Mouse (Mus musculus) megakaryocyte, adult 5-6 weeks (primary cell): ENCODE data around the gene Ptprcap. TPM values are rescaled to one million over a fixed set of nuclear protein-coding genes. Genes with fewer than 3 reads are reported as not detected.

Experiments
- ATAC-seq: 2 replicates; pipeline ENCODE4 v1.8.0; 2016; ENCODE audit warnings: mild to moderate bottlenecking, inconsistent platforms; ENCODE audit not compliant: poor library complexity, severe bottlenecking
- total RNA-seq, 2 experiments: library from RNA; stranded (forward) in 1 of 2; stranded (reverse) in 1 of 2; fragments of 153-499, 151-499 nt in 1 of 2; fragments of 221-1000, 200-1000 nt in 1 of 2; gene quantifications; 2 replicates each; pipeline versions ENCODE4 v1.2.3 to v1.2.4; 2015 to 2017

Gene Ptprcap
- total RNA-seq, 2 experiments from 2014 or later, result 30.5 to 44.8 TPM

DNA sequence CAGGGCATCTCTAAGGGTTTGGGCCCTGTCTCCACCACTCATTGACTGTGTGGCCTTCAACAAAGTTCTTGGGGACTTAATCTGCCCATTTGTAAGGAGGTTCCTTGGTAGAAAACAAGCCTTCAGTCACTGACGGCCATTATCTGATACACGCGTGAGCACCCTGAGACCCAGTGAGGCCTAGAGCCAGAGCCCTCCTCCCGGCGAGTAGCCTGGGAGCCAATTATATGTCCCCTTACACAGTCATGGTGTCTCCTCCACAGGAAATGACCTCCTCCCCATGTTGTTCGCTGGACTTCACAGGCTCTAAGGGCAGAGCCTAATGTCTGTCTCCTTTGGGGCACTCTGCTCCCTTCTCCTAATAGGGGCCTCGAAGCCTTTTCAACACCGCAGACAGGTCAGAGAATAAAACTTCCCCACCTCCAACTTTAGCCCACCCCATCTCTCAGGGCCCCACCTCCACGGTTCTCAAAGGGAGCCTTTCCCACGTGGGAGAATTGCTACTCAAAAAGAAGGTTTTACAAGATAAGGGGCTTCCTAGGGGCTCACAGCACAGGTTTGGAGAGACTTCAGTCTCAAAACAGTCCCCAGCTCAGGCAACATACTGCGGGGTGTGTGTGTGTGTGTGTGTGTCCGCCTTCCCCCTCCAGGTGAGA is 6.9 kb upstream of the Ptprcap start:
- no peak for ATAC-seq

DNA sequence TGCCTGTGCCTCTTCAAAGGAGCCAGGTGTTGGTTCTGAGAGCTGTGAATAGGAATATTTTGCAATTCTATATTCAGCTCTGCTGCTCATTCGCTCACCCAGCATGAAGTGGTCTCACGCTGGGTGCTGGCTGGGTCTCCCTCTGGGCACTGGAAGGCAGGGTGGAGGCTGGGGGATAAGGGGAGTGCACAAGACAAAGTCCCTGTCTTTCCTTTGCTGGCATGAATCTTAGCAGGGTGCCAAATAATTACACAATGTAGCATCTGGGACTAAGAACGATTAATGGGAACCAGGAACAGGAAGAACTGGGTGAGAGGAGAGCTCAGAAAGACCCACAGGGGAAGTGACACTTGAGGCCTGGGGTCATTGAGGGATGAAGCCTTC is 6.4 kb upstream of the Ptprcap start:
- ATAC-seq, result peak; percentile 20; the same call in 1 of the 2 replicates

DNA sequence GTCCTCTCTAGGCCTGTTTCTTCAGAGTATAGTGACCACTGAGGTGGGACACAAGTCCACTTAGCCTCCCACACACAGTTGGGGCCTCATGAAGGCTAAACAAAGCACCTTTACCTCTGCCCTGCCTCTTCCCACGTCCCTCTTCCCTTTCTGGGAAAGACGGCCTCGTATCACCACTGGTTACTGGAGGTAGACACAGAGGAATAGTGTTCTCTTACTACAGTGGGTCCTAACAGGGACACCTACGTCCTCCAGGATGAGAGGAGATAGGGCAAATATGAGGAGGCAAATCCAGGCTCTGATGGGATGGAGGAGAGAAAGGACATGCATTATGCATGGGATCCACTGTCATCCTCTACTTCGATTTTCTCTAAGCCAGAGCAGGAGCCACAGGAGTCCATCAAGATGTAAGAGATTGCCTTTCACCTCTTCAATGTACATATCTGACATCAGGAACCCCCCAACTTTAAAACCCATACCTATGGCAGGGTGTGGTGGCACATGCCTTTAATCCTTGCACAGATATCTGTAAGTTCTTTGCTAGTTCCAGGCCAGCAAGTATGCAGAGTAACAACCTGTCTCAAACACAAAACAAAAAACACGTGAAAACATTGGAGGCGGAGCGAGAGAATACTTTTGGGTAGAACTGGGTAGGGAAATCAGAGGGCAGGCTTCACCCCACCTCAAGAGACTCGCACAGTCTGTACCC is 5.5 kb upstream of the Ptprcap start:
- no peak for ATAC-seq

DNA sequence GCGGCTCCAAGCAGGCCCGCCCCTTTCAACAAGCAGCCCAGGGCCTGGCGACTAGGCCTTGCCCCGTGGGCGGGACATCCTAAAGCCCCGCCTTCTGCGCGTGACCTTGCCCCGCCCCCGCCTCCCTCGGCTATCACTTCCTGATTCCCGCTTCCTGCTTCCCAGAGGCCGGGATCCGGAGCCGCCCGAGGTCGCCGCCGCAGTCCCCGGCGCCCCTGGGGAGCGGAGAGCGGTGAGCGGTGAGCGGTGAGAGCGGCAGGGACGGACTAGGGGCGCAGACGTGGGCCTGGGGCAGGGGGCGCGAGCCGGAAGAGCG is 5.0 kb upstream of the Ptprcap start, which contains the start of gene Coro1b:
Gene Coro1b (plus strand): TSS at position 129 of the 316 bp plus-strand sequence.
- peak; percentile 92 for ATAC-seq

DNA sequence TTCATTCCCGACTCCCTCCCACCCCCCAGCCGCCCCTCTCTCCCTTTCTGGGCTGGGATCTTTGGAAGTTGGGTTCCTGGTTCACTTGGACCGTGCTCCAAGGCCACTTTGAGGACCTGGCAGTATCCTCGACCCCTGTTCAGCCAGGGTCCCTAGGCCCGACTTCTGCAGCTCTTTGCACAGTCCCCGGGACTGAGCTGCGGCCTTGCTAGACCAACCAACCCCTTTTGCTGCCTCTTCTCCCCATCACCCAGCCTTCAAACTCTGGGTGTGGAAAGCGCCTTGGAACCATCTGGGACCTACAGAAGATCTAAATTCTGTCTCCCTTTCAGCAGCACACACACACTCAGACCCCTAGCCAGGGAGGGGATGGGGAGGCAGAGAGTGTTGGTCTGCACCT is 4.6 kb upstream of the Ptprcap start:
- ATAC-seq, result no peak

DNA sequence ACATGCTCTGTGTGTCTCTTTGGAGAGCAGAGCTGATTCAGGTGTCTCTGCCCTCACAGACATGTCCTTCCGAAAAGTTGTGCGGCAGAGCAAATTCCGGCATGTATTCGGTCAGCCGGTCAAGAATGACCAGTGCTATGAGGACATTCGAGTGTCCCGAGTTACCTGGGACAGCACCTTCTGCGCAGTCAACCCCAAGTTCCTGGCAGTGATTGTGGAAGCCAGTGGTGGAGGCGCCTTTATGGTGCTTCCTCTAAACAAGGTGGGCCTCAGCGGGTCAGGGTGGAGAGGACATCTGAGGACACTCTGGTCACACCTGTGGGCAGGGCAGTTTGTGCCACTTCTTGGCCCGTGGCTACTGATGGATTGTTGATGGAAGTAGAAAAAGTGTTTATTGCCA is 4.1 kb upstream of the Ptprcap start:
- ATAC-seq, result no peak

DNA sequence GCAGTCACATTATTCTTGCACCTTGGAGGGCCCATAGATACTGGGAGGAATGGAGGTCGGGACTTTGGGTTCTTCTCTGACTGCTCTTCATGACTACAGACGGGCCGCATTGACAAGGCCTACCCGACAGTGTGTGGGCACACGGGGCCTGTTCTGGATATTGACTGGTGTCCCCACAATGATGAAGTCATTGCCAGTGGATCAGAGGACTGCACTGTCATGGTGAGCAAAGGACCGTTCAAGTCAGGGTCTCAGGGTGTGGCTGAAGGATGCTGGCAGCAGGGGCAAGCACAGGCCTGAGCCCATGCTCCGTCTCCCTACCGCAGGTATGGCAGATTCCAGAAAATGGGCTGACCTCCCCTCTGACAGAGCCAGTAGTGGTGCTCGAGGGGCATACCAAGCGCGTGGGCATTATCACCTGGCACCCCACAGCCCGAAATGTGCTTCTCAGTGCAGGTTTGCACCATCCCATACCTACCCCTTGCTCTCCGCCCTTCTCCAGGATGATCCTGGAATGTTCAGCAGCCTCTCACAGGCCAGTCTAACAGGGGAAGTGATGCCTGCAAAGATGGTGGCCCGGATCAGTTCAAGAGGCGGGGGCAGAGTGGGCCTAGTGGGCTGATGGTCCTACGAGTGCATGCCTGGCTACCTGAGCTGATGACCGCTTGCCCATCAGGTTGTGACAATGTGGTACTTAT is 3.5 kb upstream of the Ptprcap start:
- no peak for ATAC-seq

DNA sequence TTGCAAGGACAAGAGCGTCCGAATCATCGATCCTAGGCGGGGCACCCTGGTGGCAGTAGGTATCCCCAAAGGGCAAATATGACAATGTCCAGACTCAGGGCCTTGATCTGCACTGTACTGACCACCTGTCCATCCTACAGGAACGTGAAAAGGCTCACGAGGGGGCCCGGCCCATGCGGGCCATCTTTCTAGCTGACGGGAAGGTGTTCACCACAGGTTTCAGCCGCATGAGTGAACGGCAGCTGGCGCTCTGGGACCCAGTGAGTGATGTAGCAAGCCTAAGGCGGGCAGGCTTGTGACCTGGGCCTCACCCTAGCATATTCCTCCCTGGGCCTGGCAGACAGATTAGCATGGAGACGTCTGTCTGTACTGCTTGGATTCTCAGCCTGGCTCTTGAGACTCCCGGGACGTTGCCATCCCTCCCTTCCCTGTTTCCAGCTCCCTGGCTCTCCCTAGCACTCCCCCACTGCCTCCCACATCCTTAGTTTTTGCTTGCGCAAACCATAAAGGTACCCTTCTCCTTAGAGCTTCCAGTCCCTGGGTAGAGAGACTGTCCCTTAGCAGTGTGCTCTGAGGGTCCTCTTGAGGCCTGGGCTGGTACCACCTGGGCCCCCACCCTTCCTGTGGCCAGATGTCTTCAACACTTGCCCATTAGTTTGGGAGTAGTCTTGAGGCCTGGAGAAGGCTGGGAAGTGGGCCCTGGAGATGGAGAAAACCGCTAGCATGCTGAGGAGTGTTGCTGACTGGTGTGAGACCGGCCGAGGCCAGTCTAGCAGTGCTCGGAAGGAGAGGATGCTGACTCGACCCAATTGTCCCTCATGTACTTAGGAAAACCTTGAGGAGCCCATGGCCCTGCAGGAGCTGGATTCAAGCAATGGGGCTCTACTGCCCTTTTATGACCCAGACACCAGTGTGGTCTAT is 2.6 kb upstream of the Ptprcap start:
- ATAC-seq, result no peak

DNA sequence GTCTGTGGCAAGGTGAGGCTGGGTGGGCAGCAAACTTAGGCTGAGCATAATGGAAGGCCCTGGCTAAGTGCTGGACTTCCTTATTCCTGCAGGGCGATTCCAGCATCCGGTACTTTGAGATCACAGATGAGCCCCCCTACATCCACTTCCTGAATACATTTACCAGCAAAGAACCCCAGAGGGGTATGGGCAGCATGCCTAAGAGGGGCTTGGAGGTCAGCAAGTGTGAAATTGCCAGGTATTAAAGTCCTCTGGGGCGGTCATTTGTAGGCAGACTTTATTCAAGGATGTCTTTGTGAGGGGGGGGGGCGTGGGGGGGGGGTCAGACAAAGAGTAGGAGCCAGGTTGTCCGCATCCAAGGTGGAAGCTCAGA is 1.9 kb upstream of the Ptprcap start:
- no peak for ATAC-seq

DNA sequence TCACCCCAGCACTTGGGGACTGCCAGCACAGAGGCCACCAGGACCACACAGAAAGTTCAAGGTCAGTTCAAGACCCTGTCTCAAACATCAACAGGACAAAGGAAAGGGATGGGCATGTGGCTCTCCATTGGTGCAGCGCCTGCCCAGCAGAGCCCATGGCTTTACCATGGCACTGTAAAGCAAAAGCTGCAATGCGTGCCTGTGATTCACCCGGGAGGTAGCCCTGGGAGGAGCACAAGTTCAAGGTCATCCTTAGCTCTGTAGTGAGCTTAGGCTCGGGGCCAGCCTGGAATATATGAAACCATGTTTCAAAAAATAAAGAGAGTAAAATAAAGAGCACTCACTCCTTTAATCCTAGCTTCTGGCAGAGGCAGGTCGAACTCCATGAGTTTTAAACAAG is 1.5 kb upstream of the Ptprcap start:
- no peak for ATAC-seq

DNA sequence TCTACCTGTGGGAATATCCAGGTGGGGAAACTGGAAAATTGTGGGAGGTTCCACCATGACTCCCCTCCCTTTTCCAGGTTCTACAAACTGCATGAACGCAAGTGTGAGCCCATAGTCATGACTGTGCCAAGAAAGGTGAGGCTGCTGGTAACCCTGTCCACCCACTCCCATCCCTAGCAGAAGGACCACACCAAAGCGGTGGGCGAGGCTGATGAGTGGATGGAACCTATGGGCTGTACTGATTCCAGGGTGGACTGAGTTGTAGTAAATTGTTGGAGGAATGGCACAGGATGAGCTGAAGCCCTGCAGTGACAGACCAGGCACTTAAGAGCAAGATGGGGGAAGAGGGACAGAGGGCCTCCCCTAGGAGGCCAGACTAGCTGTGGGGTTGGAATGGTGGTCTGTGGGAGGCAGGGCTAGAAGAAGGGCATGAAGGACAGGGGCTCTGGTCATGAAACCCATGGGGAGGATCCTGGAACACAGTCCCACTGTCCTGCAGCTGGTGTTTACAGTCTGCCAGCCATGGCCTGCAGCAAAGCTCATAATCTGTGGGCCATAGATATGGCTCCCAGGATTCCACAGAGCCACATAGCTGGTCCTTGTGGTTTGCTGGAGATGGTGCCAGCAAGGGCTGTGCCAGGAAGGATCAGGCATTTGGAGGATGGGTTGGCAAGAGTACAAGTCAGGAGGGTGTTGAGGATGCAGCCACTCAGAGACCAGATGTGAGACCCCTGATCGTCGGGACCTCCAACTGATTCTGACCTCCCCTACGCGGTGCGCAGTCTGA is 766 bp upstream of the Ptprcap start:
- ATAC-seq, result no peak

DNA sequence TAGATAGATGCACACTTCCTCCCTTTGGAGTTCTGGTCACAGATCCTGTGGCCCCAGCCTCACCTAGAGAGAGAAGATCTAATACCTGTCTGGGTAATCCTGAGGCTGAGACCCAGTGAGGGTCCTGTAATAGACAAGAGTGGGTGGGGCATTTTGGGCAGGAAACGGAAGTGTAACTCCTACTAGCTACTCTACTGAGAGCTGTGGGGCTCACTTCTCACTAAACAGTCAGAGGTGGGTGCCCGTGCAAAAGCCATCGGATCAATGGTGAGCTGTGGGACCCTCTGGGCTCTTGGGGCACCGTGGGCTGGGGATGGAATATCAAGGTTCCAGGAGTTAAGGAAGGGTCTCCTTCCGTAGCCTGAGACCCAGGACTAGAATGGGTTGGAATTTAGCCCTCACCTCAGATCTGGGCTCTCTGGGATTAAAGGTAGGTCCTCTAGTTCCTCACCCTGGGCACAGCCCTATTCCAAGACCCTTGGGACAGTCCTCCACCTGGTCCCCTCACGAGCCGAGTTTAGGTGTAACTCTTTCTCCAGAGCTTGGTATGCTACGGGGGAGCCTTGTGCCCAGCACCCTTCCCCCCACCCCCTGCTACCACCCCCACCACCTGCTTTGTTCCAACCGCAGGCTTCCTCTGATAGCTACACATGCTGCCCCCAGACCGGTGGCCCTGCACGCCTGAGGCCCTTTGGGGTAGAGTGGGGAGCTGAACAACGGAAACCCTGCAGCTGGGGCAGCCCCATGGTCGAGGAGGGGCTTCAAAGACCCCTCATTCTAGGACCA is 1.2 kb downstream of the Ptprcap start:
- ATAC-seq, result peak; percentile 65

DNA sequence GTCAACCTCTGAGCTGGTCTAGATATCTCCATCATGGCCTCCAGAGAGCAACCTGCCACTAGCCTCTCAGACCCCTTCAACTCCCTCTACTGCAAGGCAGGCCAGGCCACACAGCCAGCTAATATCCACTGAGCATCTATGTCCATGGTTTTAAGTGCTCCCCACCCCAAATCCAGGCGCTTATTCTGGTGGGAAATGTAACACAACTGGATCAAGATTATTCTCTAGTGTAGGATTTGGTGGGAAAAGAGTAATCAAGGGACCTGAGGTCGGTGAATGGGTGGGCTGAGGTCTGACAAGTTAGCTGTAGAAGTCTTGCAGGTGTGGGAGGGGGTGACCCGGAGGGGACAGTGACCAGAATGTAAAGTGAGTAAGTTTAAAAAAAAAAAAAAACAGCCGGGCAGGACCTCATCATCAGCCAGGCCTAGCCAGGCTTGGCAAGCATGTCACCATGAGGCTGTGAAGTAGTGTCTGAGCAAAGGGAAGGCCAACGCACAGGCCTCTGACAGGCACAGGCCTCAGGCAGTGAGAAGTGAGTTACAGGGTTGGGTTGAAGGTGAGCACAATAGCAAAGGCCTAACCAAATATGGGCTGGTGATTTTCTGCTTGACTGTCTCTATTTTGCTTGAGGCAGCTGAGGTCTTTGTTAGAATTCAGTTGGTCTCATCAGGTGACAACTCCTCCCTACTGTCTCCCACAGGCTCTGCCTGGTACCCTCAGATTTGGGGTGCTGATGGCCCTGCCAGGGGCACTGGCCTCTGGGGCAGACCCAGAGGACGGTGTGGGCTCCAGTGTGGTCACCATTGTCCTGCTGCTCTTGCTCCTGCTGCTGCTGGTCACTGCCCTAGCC is 2.0 kb downstream of the Ptprcap start:
- 0 out of 2 replicates have a peak, but pooled peaks have one; percentile 10 for ATAC-seq

DNA sequence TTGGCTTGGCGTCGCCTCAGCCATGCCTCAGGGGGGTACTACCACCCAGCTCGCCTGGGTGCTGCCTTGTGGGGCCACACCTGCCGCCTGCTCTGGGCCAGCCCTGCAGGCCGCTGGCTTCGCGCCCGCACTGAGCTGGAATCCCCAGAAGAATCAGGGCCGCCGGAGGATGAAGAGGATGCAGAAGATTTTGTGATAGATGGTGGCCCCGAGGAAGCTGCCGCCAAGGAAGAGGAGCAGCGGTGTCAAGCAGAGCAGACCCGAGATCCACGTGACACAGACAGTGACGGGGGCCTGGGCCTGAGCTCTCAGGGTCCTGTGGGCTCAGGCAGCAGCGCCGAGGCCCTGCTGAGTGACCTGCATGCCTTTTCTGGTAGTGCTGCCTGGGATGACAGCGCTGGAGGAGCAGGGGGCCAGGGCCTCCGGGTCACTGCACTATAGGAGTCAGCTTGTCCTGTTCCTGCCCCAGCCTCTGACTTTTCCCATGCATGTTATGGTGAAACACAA is 2.7 kb downstream of the Ptprcap start:
- ATAC-seq, result no peak

DNA sequence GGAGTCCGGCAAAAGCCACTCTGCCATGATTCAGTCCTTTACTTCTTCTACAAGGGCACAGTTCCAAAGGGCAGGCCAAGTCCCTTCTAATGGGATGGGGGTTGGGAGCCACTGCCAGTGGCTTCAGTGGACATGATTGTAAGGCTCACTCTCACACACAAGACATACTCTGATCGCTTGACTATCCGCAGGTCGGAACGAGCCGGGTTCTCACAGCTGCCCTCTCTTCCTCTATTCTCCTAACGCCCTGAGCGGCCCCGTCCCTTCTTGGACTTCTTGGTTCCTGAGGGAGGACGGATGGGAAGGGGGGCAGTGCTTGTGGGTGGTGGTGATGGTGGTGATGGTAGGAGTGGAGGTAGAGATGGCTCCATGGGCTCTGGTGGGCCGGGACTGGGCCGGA is 3.4 kb downstream of the Ptprcap start:
- ATAC-seq, result no peak

DNA sequence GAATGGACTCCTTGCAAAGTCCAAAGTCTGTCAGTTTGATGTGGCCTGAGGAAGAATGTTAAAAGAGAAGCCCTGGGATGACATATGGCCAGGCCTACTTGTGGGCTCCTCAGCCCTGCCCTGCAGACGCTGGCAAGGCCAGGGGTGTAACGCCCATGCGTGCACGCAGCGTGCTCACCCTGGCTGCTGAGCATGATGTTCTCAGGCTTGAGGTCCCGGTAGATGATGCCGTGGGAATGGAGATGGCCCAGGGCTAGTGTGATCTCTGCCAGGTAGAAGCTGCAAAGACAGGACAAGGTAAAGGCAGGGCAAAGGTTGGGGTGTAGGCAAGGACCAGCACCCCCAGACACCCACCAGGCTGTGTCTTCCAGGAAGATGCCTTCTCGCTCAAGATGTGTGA is 5.6 kb downstream of the Ptprcap start:
- ATAC-seq, result no peak

DNA sequence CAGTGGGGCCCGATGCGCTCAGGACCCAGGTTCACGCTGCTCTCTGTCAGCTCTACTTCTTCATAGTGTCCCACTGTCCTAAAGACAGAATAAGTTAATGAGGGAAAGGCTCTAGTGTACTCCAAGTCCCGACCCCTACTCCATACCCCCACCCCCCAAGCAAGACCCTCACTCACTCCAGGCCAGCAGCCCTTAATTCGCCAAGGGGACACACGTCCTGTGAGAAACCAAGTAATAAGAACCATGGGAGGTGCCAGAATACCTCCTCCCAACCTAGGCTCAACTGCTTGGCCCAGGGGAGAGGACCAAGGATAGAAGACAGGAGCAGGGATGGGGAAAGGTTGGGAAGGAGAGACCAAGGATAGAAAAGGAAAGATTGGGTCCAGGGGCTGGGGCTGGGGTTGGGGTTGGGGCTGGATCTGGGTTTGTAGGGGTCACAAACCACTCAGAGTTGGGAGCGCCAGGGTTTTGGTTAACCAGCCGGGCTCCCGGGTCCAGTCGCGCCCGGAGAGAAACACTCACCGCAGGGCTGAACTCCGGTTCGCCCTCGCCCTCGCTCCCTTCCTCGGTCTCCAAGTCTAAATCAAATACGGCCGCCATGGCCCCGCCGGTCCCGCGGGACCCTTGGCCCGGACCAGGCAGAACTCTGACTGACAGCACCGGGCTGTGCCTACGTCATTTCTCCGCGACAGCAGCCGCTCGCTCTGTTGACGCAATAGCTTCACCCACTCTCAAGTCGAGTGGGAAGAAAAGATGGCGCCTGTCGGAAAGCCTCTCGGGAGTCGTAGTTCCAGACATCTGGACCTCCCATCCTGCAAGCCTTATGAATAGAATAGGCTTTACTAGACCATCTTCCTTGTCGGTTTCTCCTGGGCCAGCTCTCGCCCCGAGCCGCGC is 9.5 kb downstream of the Ptprcap start, which contains the start of gene Rps6kb2:
Gene Rps6kb2 (minus strand): TSS at position 709 of the 897 bp plus-strand sequence.
- peak; percentile 99 for ATAC-seq
